Mouse (Mus musculus) adrenal gland, postnatal 25 days (tissue): ENCODE results near the gene Cand1. TPM values are rescaled to one million over a fixed set of nuclear protein-coding genes. Genes with fewer than 3 reads are reported as not detected.

Source experiments
- DNase-seq: peaks from one replicate; pipeline ENCODE4 v3.0.0; 2021; ENCODE audit warnings: mixed read lengths
- total RNA-seq: library from RNA; stranded (reverse); gene quantifications from 2 replicates; pipeline ENCODE4 v1.2.3, GENCODE M21; 2021

The Cand1 gene
- total RNA-seq, 1 experiment from 2014 or later: 104 TPM

DNA sequence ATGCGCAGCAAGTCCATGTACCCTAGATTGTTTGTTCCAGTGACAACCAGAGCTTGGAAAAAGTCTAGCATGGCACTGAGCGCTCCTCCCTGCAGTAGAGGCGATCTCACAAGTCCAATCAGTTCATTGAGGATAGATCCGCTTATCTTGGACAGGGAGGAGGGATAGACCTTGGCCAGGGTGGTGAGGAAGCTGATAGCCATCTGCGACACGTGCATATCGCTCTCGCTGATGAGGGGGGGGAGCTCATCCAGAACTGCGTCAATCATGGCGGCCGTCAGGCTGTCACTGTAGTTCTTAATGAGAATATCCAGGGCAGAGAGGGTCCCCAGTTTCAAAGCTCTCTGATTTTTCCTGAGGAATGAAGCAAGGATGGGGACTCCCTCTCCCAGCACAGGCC is 28.6 kb downstream of the Cand1 start:
- no peak for DNase-seq

- DNase-seq: no peak
Observed at GRCm38 (mm10) chr10:119206309-119206932, 33.4 kb downstream of the Cand1 start.

- DNase-seq: no peak
Observed at GRCm38 (mm10) chr10:119205229-119205628, 34.6 kb downstream of the Cand1 start.

DNA sequence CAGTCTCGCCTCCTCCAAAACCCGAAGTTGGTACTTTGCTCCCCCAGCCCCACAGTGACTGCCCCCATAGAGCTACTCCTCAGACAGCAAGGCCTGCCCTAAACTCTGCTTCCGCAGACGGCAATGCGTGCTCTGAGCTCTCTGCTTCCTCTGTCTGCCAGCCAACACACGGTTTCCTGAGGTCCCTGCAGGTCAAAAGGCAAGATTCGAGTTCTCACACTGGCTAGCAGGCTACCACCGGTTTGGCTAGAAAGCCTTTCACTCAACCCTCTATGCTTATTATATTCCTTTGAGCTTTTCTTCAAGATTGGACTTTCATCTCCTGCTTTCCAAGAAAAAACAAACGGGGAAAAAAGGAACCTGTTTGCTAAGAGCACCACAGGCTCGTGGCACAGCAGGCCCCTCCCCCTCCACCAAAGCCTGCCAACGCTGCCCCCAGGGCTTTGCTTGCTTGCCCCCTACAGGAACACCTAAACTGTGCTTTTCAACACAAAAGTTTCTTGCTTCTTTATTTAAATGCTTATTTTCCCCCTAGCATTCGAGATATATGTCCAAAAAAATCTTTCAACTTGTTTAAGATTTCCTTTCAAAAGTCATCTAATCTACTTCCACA is 35.4 kb downstream of the Cand1 start:
- no peak for DNase-seq

GRCm38 (mm10) chr10:119199864-119200263 is 40.0 kb downstream of the Cand1 start:
- no peak for DNase-seq

DNA sequence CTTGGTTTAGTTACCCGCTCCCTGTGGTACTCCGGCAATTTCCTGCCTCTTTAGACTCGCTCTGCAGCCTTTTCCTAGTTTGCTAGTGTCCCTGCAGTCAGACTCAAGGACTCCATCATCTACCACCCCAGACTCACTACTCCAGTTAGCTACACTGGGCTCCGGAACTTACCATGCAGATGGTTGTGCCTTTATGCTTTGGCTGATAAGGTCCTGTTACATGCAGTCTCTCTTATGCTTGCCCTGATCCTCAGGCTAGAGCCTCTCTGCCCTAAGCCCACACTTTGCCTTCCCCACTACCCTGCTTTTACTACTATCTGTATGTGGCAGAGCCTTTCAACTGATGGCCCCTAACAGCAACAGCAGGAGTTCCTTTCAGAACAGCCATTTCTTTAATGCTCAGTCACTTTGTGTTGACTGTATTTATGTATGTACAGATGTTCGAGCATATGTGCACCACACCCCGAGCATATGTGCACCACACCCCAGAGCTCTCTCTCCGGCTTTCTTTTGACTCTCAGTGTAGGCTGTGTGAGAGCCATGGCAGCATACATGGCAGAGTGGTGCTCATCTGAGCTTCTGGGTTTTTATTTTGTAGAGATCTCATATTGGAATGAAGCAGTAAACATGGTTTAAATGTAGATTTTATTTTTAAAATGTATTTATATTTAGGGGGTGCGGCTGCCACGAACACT is 41.5 kb downstream of the Cand1 start:
- no peak for DNase-seq

DNA sequence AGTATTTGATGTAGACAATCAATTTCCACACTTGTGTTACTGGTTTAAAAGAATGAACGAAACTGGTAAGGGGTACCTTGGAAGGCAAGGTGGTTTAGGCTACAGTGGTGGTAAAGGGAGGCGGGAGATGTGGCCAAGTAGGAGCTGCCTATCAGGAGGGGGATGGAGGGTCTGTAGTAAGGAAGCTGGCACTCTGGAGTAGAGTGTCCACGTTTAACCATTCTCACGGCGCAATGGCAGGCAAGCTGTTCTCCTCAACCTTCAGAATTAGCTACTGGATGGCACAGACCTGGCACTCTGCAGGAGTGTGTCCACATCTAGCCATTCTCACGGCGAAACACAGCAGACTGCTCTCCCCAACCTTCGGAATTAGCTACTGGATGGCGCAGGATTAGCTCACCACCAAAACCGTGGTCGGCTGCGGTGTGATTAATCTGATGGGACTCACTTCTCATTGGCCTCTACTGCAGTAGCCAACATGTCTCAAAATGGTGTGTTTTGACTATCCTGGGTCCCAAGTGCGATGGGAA is 42.2 kb downstream of the Cand1 start:
- no peak for DNase-seq

GRCm38 (mm10) chr10:119192598-119193372 is 47.1 kb downstream of the Cand1 start:
- DNase-seq: no peak

- DNase-seq: no peak
Observed at GRCm38 (mm10) chr10:119187720-119188119, 52.1 kb downstream of the Cand1 start.

DNA sequence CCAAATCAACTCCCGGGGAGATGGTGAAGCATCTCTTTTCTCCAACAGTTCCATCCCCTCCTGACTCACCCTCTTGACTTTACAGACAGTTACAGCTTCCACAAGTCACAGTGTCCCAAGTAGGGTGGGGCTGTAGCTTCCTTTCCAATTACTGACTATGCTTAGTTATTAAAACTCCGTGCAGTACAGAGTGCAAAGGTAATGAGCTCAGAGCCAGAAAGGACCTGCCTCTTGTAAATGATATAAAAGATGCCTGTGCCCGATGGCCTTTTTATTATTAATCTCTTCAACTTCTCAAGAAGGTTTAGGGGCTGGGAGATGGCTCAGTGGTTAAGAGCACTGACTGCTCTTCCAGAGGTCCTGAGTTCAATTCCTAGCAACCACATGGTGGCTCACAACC is 70.2 kb downstream of the Cand1 start:
- no peak for DNase-seq

GRCm38 (mm10) chr10:119169237-119169636 is 70.6 kb downstream of the Cand1 start:
- DNase-seq: no peak

- DNase-seq: no peak
Observed at GRCm38 (mm10) chr10:119168791-119169190, 71.1 kb downstream of the Cand1 start.

GRCm38 (mm10) chr10:119167858-119168257 is 72.0 kb downstream of the Cand1 start:
- no peak for DNase-seq

- no peak for DNase-seq
Observed at GRCm38 (mm10) chr10:119165051-119165450, 74.8 kb downstream of the Cand1 start.

DNA sequence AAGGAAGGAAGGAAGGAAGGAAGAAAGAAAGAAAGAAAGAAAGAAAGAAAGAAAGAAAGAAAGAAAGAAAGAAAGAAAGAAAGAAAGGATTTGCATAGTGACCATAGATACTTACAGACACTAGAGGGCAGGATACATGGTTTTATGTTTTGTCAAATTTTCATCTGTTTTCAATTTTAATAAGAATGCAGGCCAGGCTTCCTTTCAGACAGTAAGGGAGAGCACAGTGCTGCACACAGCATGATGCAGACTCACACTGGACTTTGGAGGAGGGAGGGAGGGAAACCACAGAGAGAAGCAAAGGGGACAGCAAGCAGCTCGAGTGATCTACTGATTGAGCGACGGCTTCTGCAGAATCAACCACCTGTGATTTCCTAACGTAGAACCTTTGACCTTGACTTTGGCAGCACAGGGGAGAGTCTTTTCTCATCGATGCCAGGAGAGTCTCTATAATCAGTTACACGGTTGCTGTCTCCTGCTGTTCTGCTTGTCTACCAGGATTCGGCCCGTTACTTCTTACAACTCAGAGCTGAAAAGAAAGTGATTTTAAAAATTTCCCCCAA is 78.0 kb downstream of the Cand1 start:
- no peak for DNase-seq

DNA sequence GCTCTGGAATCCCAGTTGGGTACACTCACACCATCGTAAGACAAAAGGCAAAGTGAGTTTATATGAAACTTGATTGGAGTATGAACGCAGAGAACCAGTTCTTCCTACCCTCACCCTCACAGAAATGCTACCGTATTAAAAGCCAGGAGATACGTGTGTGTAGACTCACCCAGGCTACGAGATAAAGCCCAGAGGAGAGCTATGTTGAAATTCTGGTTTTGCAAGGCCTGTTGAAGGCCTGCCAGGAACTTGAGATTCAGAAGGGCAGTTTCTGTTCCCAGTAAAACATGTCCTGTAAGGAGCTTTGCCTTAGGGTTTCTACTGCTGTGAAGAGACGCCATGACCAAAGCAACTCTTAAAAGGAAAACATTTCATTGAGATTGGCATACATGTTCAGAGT is 79.7 kb downstream of the Cand1 start:
- no peak for DNase-seq

DNA sequence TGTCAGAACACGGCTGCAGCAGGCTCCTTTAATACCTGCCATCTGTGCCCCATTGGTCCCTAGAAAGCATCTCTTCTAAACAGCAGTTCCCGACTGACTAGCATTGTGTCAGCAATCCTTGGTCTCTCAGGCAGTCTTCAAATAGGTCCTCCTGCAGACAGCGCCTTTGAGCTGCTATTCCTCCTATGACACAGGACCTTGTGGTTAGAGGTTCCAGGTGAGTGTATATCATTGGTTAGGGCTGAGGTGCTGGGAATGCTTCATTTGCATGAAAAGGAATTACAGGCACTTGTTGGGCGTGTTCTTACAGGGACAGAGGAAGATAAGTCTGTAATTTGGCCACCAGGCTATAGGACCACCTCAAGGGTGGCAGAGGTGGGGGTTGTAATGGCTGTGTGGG is 90.6 kb downstream of the Cand1 start:
- no peak for DNase-seq

Other genes starting within 250 kb of the Cand1 start
- 0.62 and 0.91 TPM in 2 replicates for gene Grip1, start 213.8 kb upstream of the Cand1 start, total RNA-seq